Mouse (Mus musculus): ENCODE measurements at regions not wholly inside any gene's neighbourhood (a gene's known extent, or its start where the extent isn't known, plus 50 kb on each side); places are given as distances from the start of the nearest gene placed in this dataset.
A peak's percentile ranks its signal among the peaks of the same experiment; 100 is the strongest.

- WGBS = 0% methylated on average over 12 of the region's 12 CpGs
- peak overlapping the region; percentile 72 for H3K4me2 ChIP-seq (replicated peaks; ENCODE audit: low read depth, low read length)
Observed at GRCm38 (mm10) chr5:118381294-118381675, 136.3 kb downstream of the 2410131K14Rik start.

DNA sequence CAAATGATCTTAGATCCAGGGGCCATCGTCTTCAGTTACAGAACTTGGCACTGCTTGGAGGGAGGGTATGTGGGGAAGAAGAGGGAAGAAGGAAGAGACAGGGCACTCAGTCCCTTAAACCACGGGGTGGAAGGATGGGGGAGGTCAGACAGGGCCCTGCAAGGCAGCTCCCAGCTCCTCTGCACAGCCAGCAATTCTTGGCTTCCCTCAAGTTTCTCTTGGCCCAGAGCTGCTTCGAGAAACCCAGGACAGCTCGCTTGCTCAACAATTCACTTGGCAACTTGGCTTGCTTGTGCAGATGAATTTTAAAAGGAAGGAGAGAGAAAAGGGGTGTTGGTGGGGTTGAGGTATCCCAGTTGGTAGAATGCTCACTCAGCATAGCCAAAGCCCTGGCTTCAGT is 141.1 kb downstream of the 2410131K14Rik start:
- no peaks in the 10 kb centered on the region for H3K27me3 ChIP-seq (ENCODE audit: control insufficient read depth, insufficient read depth, low read length)
- H3K27ac ChIP-seq (ENCODE audit: low read depth, low read length) = no peak overlapping the region
- ATAC-seq (ENCODE audit: low FRiP score, low TSS enrichment) = no peak
- no peak overlapping the region for H3K9ac ChIP-seq (ENCODE audit: low read depth, low read length)
- WGBS = 57% methylated on average over 4 of the region's 4 CpGs
- H3K4me1 ChIP-seq (ENCODE audit: control insufficient read depth, insufficient read depth, low read length) = peaks cover 4% of the 10 kb centered on the region; the same call in 1 of the 2 replicates
- H3K4me3 ChIP-seq (ENCODE audit: low read length) = no peak overlapping the region
- H3K36me3 ChIP-seq (ENCODE audit: control insufficient read depth, insufficient read depth, low read length) = no peaks in the 10 kb centered on the region
- no peak overlapping the region for H3K4me2 ChIP-seq (replicated peaks; ENCODE audit: low read depth, low read length)
- peaks cover 11% of the 10 kb centered on the region for H3K9me3 ChIP-seq (ENCODE audit: control insufficient read depth, low read length)

More at GRCm38 (mm10) chr5:118381294-118381675, 136.3 kb downstream of the 2410131K14Rik start:
- Histone ChIP-seq H3K27ac (ENCODE audit: low read depth, low read length) (peak overlapping the region; percentile 81), H3K9me3 (ENCODE audit: control insufficient read depth, low read length) (no peaks in the 10 kb centered on the region), H3K4me3 (ENCODE audit: low read length) (peak overlapping the region; percentile 46), H3K27me3 (ENCODE audit: control insufficient read depth, insufficient read depth, low read length) (no peaks in the 10 kb centered on the region), H3K9ac (ENCODE audit: low read depth, low read length) (peak overlapping the region; percentile 42; the same call in 1 of the 2 replicates), H3K36me3 (ENCODE audit: control insufficient read depth, insufficient read depth, low read length) (no peaks in the 10 kb centered on the region), H3K4me1 (ENCODE audit: control insufficient read depth, insufficient read depth, low read length) (peaks cover 25% of the 10 kb centered on the region)
- peak; percentile 74 for ATAC-seq (ENCODE audit: low FRiP score, low TSS enrichment)

GRCm38 (mm10) chr5:118388419-118388818 is 143.4 kb downstream of the 2410131K14Rik start:
- Histone ChIP-seq H3K36me3 (ENCODE audit: control insufficient read depth, insufficient read depth, low read length) (no peaks in the 10 kb centered on the region), H3K27ac (ENCODE audit: low read depth, low read length) (no peak overlapping the region), H3K27me3 (ENCODE audit: control insufficient read depth, insufficient read depth, low read length) (no peaks in the 10 kb centered on the region), H3K4me2 (replicated peaks; ENCODE audit: low read depth, low read length) (no peak overlapping the region), H3K4me1 (ENCODE audit: control insufficient read depth, insufficient read depth, low read length) (no peaks in the 10 kb centered on the region), H3K9ac (ENCODE audit: low read depth, low read length) (no peak overlapping the region), H3K4me3 (ENCODE audit: low read length) (no peak overlapping the region), H3K9me3 (ENCODE audit: control insufficient read depth, low read length) (peaks cover 11% of the 10 kb centered on the region)
- no peak for ATAC-seq (ENCODE audit: low FRiP score, low TSS enrichment)
- WGBS = 92% methylated on average over 6 of the region's 6 CpGs

GRCm38 (mm10) chr5:118390691-118391373 is 145.8 kb downstream of the 2410131K14Rik start:
- Histone ChIP-seq H3K4me1 (ENCODE audit: control insufficient read depth, insufficient read depth, low read length) (no peaks in the 10 kb centered on the region), H3K9ac (ENCODE audit: low read depth, low read length) (no peak overlapping the region), H3K27me3 (ENCODE audit: control insufficient read depth, insufficient read depth, low read length) (no peaks in the 10 kb centered on the region), H3K9me3 (ENCODE audit: control insufficient read depth, low read length) (peaks cover 11% of the 10 kb centered on the region), H3K27ac (ENCODE audit: low read depth, low read length) (no peak overlapping the region), H3K4me3 (ENCODE audit: low read length) (no peak overlapping the region), H3K4me2 (replicated peaks; ENCODE audit: low read depth, low read length) (no peak overlapping the region), H3K36me3 (ENCODE audit: control insufficient read depth, insufficient read depth, low read length) (no peaks in the 10 kb centered on the region)
- ATAC-seq (ENCODE audit: low FRiP score, low TSS enrichment) = no peak
- 40% methylated on average over 7 of the region's 7 CpGs for WGBS

GRCm38 (mm10) chr5:118392932-118393487 is 148.0 kb downstream of the 2410131K14Rik start:
- peaks cover 11% of the 10 kb centered on the region for H3K9me3 ChIP-seq (ENCODE audit: control insufficient read depth, low read length)
- no peaks in the 10 kb centered on the region for H3K36me3 ChIP-seq (ENCODE audit: control insufficient read depth, insufficient read depth, low read length)
- peaks cover 3% of the 10 kb centered on the region for H3K27me3 ChIP-seq (ENCODE audit: control insufficient read depth, insufficient read depth, low read length)
- H3K4me1 ChIP-seq (ENCODE audit: control insufficient read depth, insufficient read depth, low read length) = no peaks in the 10 kb centered on the region
- H3K4me3 ChIP-seq (ENCODE audit: low read length) = no peak overlapping the region
- no peak overlapping the region for H3K27ac ChIP-seq (ENCODE audit: low read depth, low read length)
- H3K4me2 ChIP-seq (replicated peaks; ENCODE audit: low read depth, low read length) = no peak overlapping the region
- H3K9ac ChIP-seq (ENCODE audit: low read depth, low read length) = no peak overlapping the region
- 78% methylated on average over 8 of the region's 8 CpGs for WGBS
- ATAC-seq (ENCODE audit: low FRiP score, low TSS enrichment) = no peak

DNA sequence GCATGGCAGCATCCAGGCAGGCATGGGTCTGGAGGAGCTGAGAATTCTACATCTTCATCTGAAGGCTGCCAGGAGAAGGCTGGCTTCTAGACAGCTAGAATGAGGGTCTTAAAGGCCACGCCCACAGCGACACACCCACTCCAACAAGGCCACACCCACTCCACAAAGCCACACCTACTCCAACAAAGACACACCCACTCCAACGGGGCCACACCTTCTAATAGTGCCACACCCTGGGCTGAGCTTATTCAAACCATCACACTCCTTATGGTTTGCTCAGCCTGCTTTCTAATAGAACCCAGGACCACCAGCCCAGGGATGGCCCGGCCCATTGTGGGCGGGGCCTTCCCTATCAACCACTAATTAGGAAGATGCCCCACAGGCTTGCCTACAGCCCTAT is 149.0 kb downstream of the 2410131K14Rik start:
- Histone ChIP-seq H3K9ac (ENCODE audit: low read depth, low read length) (no peak overlapping the region), H3K9me3 (ENCODE audit: control insufficient read depth, low read length) (peaks cover 11% of the 10 kb centered on the region)
- 61% methylated on average over 5 of the region's 5 CpGs for WGBS

GRCm38 (mm10) chr5:118396004-118396725 is 151.1 kb downstream of the 2410131K14Rik start:
- ATAC-seq (ENCODE audit: low FRiP score, low TSS enrichment) = peak; percentile 58; the same call in 1 of the 2 replicates
- H3K36me3 ChIP-seq (ENCODE audit: control insufficient read depth, insufficient read depth, low read length) = no peaks in the 10 kb centered on the region
- no peak overlapping the region for H3K4me3 ChIP-seq (ENCODE audit: low read length)
- H3K4me1 ChIP-seq (ENCODE audit: control insufficient read depth, insufficient read depth, low read length) = peaks cover 4% of the 10 kb centered on the region; the same call in 1 of the 2 replicates
- H3K27me3 ChIP-seq (ENCODE audit: control insufficient read depth, insufficient read depth, low read length) = peaks cover 3% of the 10 kb centered on the region
- H3K27ac ChIP-seq (ENCODE audit: low read depth, low read length) = no peak overlapping the region
- H3K4me2 ChIP-seq (replicated peaks; ENCODE audit: low read depth, low read length) = peak overlapping the region; percentile 19; the same call in 1 of the 2 replicates
- H3K9me3 ChIP-seq (ENCODE audit: control insufficient read depth, low read length) = no peaks in the 10 kb centered on the region
- no peak overlapping the region for H3K9ac ChIP-seq (ENCODE audit: low read depth, low read length)
- 10% methylated on average over 28 of the region's 28 CpGs for WGBS

More for the DNA sequence above, 149.0 kb downstream of the 2410131K14Rik start:
- H3K4me2 ChIP-seq (replicated peaks; ENCODE audit: low read depth, low read length) = no peak overlapping the region
- H3K4me1 ChIP-seq (ENCODE audit: control insufficient read depth, insufficient read depth, low read length) = no peaks in the 10 kb centered on the region
- peaks cover 3% of the 10 kb centered on the region for H3K27me3 ChIP-seq (ENCODE audit: control insufficient read depth, insufficient read depth, low read length)
- H3K4me3 ChIP-seq (ENCODE audit: low read length) = no peak overlapping the region
- no peaks in the 10 kb centered on the region for H3K36me3 ChIP-seq (ENCODE audit: control insufficient read depth, insufficient read depth, low read length)
- H3K27ac ChIP-seq (ENCODE audit: low read depth, low read length) = no peak overlapping the region
- no peak for ATAC-seq (ENCODE audit: low FRiP score, low TSS enrichment)

DNA sequence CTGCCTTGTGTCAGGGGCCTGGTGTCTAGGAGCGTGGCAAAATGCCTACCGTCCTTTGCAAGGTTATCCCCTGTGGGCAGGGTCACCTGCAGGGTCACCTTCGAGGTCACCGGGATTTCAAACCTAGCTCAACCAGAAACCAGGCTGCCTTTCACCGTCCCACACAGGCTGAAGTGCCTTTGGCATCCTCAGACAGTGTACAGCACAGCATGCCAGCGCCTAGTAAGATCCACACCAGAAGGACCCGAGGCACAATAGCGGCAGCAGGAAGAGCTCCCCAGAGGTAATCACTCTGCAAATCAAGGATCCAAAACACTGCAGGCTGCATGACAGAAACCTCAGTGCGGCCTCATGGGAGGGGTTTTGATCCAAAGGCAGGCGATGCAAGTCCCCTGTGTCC is 155.9 kb downstream of the 2410131K14Rik start:
- WGBS = 58% methylated on average over 10 of the region's 10 CpGs
- Histone ChIP-seq H3K9me3 (ENCODE audit: control insufficient read depth, low read length) (0 out of 2 replicates have a peak, but pooled peaks cover 3% of the 10 kb centered on the region), H3K4me1 (ENCODE audit: control insufficient read depth, insufficient read depth, low read length) (peaks cover 4% of the 10 kb centered on the region; the same call in 1 of the 2 replicates), H3K27ac (ENCODE audit: low read depth, low read length) (no peak overlapping the region), H3K4me2 (replicated peaks; ENCODE audit: low read depth, low read length) (no peak overlapping the region), H3K27me3 (ENCODE audit: control insufficient read depth, insufficient read depth, low read length) (peaks cover 3% of the 10 kb centered on the region), H3K4me3 (ENCODE audit: low read length) (no peak overlapping the region), H3K9ac (ENCODE audit: low read depth, low read length) (no peak overlapping the region), H3K36me3 (ENCODE audit: control insufficient read depth, insufficient read depth, low read length) (no peaks in the 10 kb centered on the region)
- no peak for ATAC-seq (ENCODE audit: low FRiP score, low TSS enrichment)
